31 mouse cellular contexts compared by ENCODE assay signal in genomic region chr16:7094181-7094749, GRCm38 (mm10).
DNase-seq lines count a peak whose midpoint lies in the region; ATAC-seq and TF ChIP-seq lines count a peak whose summit lies in the region.
"Had no signal": no experiment of that assay in that cellular context is flagged by ENCODE, and none has a peak within 500 bp of the region (broad histone marks: within the 10 kb centered on the region; RNA-seq: fewer than 3 reads in every experiment).

No protein-coding gene starts in this region.

- H3K27ac ChIP-seq in liver, adult 2 months (replicated peaks; ENCODE audit: insufficient read depth, low read depth, low read length) = no peak overlapping the region
- H3K27ac ChIP-seq in liver, postnatal 0 days (ENCODE audit: low read depth) = no peak overlapping the region
- H3K27ac ChIP-seq: embryonic facial prominence, embryonic 10.5 days; embryonic facial prominence, embryonic 15.5 days; forebrain, embryonic 12.5 days; heart, embryonic 15.5 days; hindbrain, embryonic 13.5 days; kidney, postnatal 0 days; midbrain, embryonic 12.5 days; neural tube, embryonic 12.5 days had no signal

- H3K9ac ChIP-seq in liver, adult 2 months (ENCODE audit: low read depth, low read length) = no peak overlapping the region
- H3K9ac ChIP-seq in liver, postnatal 0 days (replicated peaks) = no peak overlapping the region
- H3K9ac ChIP-seq: embryonic facial prominence, embryonic 15.5 days; forebrain, embryonic 12.5 days; forebrain, postnatal 0 days; heart, embryonic 15.5 days; hindbrain, embryonic 13.5 days; midbrain, embryonic 12.5 days; neural tube, embryonic 12.5 days had no signal

- no peaks in the 10 kb centered on the region for H3K27me3 ChIP-seq in liver, adult 2 months (ENCODE audit: control insufficient read depth, insufficient read depth, low read length)
- H3K27me3 ChIP-seq in liver, postnatal 0 days (ENCODE audit: insufficient read depth, low read length) = no peaks in the 10 kb centered on the region
- H3K27me3 ChIP-seq: embryonic facial prominence, embryonic 15.5 days; forebrain, embryonic 12.5 days; heart, embryonic 15.5 days; hindbrain, embryonic 13.5 days; midbrain, embryonic 12.5 days; neural tube, embryonic 12.5 days had no signal

- TF ChIP-seq POLR2A in liver, adult 2 months (IDR thresholded peaks at IDR 0.05; ENCODE audit: extremely low read depth, insufficient read depth, low read length) = no peak

- no peaks in the 10 kb centered on the region for H3K36me3 ChIP-seq in liver, adult 2 months (ENCODE audit: control insufficient read depth, insufficient read depth, low read length)
- no peaks in the 10 kb centered on the region for H3K36me3 ChIP-seq in liver, postnatal 0 days (replicated peaks; ENCODE audit: insufficient read depth, low read length)
- H3K36me3 ChIP-seq: embryonic facial prominence, embryonic 10.5 days; embryonic facial prominence, embryonic 15.5 days; forebrain, embryonic 12.5 days; heart, embryonic 15.5 days; hindbrain, embryonic 13.5 days; midbrain, embryonic 12.5 days; neural tube, embryonic 12.5 days had no signal

- peak; percentile 62 for DNase-seq in gastrocnemius, postnatal 25 days
- no peak for DNase-seq in gastrocnemius, postnatal 10 days
- DNase-seq in liver, adult 2 months (ENCODE audit: extremely low read depth, low read depth, low spot score) = peak; percentile 84
- DNase-seq in liver, postnatal 0 days = no peak
- DNase-seq in R1 (ENCODE audit: low read depth, low spot score) = peak; percentile 8
- peak; percentile 23 for DNase-seq in lung, postnatal 14 days
- no peak for DNase-seq in right cerebral cortex, postnatal 36 days (ENCODE audit: low spot score in 2 of 2)
- DNase-seq: adrenal gland, postnatal 10 days; cerebellum, adult 8-10 months; cerebellum, postnatal 25 days; forebrain, postnatal 0 days; kidney, adult 8-10 months; kidney, postnatal 4 days; layer of hippocampus, postnatal 36 days; liver; right cerebral cortex, adult 18-20 months; right cerebral cortex, postnatal 4 days; thymus, adult 2 months; thymus, postnatal 36 days had no signal

- ATAC-seq in liver, postnatal 0 days = no peak
- ATAC-seq: activated CD4-positive, CD25-positive, alpha-beta regulatory T cell, adult 4 months; CD4-positive, CD25-positive, alpha-beta regulatory T cell, adult 4 months; forebrain, postnatal 0 days; intestine, embryonic 16.5 days had no signal

- no peaks in the 10 kb centered on the region for H3K79me2 ChIP-seq in liver, adult 2 months (ENCODE audit: control insufficient read depth, insufficient read depth, low read length)

- no peak for TF ChIP-seq EP300 in liver, postnatal 0 days (IDR thresholded peaks at IDR 0.05; ENCODE audit: low read depth)

- no peaks in the 10 kb centered on the region for H3K9me3 ChIP-seq in liver, postnatal 0 days (ENCODE audit: low read length)
- H3K9me3 ChIP-seq: embryonic facial prominence, embryonic 10.5 days; embryonic facial prominence, embryonic 15.5 days; forebrain, embryonic 12.5 days; heart, embryonic 15.5 days; hindbrain, embryonic 13.5 days; midbrain, embryonic 12.5 days; neural tube, embryonic 12.5 days had no signal

- H3K4me2 ChIP-seq in liver, postnatal 0 days (ENCODE audit: low read depth, low read length) = no peak overlapping the region
- H3K4me2 ChIP-seq: embryonic facial prominence, embryonic 15.5 days; forebrain, embryonic 12.5 days; heart, embryonic 15.5 days; hindbrain, embryonic 13.5 days; midbrain, embryonic 12.5 days; neural tube, embryonic 12.5 days had no signal

- peaks cover 20% of the 10 kb centered on the region for H3K4me1 ChIP-seq in liver, adult 2 months (ENCODE audit: control insufficient read depth, insufficient read depth, low read length)
- peaks cover 3% of the 10 kb centered on the region for H3K4me1 ChIP-seq in liver, postnatal 0 days (ENCODE audit: insufficient read depth)
- H3K4me1 ChIP-seq: embryonic facial prominence, embryonic 10.5 days; embryonic facial prominence, embryonic 15.5 days; forebrain, embryonic 12.5 days; hindbrain, embryonic 13.5 days; midbrain, embryonic 12.5 days; neural tube, embryonic 12.5 days had no signal

- H3K4me3 ChIP-seq in liver, adult 2 months (ENCODE audit: insufficient read depth, low read depth, low read length) = no peak overlapping the region
- H3K4me3 ChIP-seq in liver, postnatal 0 days (ENCODE audit: low read depth, low read length) = no peak overlapping the region
- H3K4me3 ChIP-seq: embryonic facial prominence, embryonic 10.5 days; embryonic facial prominence, embryonic 15.5 days; forebrain, embryonic 12.5 days; heart, embryonic 15.5 days; hindbrain, embryonic 13.5 days; midbrain, embryonic 12.5 days; myocyte; neural tube, embryonic 12.5 days had no signal

- TF ChIP-seq CTCF in liver, adult 2 months (IDR thresholded peaks at IDR 0.05; ENCODE audit: low read depth, low read length) = no peak
- no peak for TF ChIP-seq CTCF in liver, postnatal 0 days (IDR thresholded peaks at IDR 0.05; ENCODE audit: low read depth)

- WGBS in liver, adult 2 months = 33% methylated on average over 7 of the region's 7 CpGs
- WGBS in liver, postnatal 0 days (ENCODE audit: insufficient replicate concordance) = 67% methylated on average over 7 of the region's 7 CpGs

Comparison
In these comparisons a context has a peak if more than half of its experiments do, and no peak if none do; other contexts are left out.
1. DNase-seq: peak in gastrocnemius, postnatal 25 days (single experiment), liver, adult 2 months (single experiment), R1 (single experiment) and lung, postnatal 14 days (single experiment); none in gastrocnemius, postnatal 10 days (single experiment), liver, postnatal 0 days (single experiment) and right cerebral cortex, postnatal 36 days (0 of 2).